Mouse (Mus musculus) CH12.LX (cell line): Measurements from ENCODE around the gene Rab19.

Experiments used
- CTCF ChIP-seq, 2 experiments: IDR thresholded peaks in 1 of 2; conservative IDR thresholded peaks in 1 of 2; 2 replicates each; pipeline ENCODE4 v1.5.1; 2011 to 2012; ENCODE audit warnings: low read depth in 2 of 2, low read length in 2 of 2, improper control_type of control experiment in 1 of 2, inconsistent platforms in 1 of 2, mild to moderate bottlenecking in 1 of 2, moderate library complexity in 1 of 2
- ELF1 ChIP-seq: IDR thresholded peaks from 2 replicates; pipeline ENCODE4 v1.6.1; 2014; ENCODE audit warnings: low read depth, mild to moderate bottlenecking, inconsistent platforms, low read length, improper control_type of control experiment
- EP300 ChIP-seq: IDR thresholded peaks from 2 replicates; pipeline ENCODE4 v1.6.1; 2011; ENCODE audit warnings: low read length, improper control_type of control experiment
- GABPA ChIP-seq: IDR thresholded peaks from 2 replicates; pipeline ENCODE4 v1.6.1; 2012; ENCODE audit warnings: low read depth, low read length, improper control_type of control experiment, inconsistent platforms; ENCODE audit not compliant: insufficient replicate concordance
- JUND ChIP-seq: conservative IDR thresholded peaks from 2 replicates; pipeline ENCODE4 v1.6.1; 2011; ENCODE audit warnings: low read depth, low read length, improper control_type of control experiment
- KAT2A ChIP-seq: IDR thresholded peaks from 2 replicates; pipeline ENCODE4 v1.6.1; 2012; ENCODE audit warnings: low read length, improper control_type of control experiment, inconsistent platforms; ENCODE audit not compliant: insufficient replicate concordance
- MAX ChIP-seq: IDR thresholded peaks from 2 replicates; pipeline ENCODE4 v1.6.1; 2011; ENCODE audit warnings: low read length, improper control_type of control experiment
- NELFE ChIP-seq: IDR thresholded peaks from 2 replicates; pipeline ENCODE4 v1.6.1; 2011; ENCODE audit warnings: low read depth, low read length, improper control_type of control experiment
- POLR2A ChIP-seq: IDR thresholded peaks from 2 replicates; pipeline ENCODE4 v1.6.1; 2011; ENCODE audit warnings: low read depth, mild to moderate bottlenecking, improper control_type of control experiment, low read length
- POLR2AphosphoS2 ChIP-seq: IDR thresholded peaks from 2 replicates; pipeline ENCODE4 v1.6.1; 2011; ENCODE audit warnings: low read depth, low read length, improper control_type of control experiment
- SIN3A ChIP-seq: IDR thresholded peaks from 2 replicates; pipeline ENCODE4 v1.6.1; 2012; ENCODE audit warnings: low read length, improper control_type of control experiment, inconsistent platforms
- ZC3H11A ChIP-seq: IDR thresholded peaks from 2 replicates; pipeline ENCODE4 v1.6.1; 2012; ENCODE audit warnings: low read depth, mild to moderate bottlenecking, inconsistent platforms, low read length, improper control_type of control experiment

GRCm38 (mm10) chr6:39423686-39424085, 42.7 kb downstream of the Rab19 start:
- TF ChIP-seq POLR2AphosphoS2 (no peak), CTCF (conservative IDR thresholded peaks at IDR 0.05 in 1 of 2, IDR thresholded peaks at IDR 0.05 in 1 of 2; ENCODE audit: low read depth in 2 of 2, low read length in 2 of 2) (no peak), GABPA (no peak), KAT2A (no peak), POLR2A (no peak), JUND (no peak), MAX (no peak), ELF1 (no peak), EP300 (no peak), SIN3A (no peak), NELFE (no peak), ZC3H11A (no peak)
